Mouse (Mus musculus): Measurements from ENCODE around the gene Phlpp1.

Gene Phlpp1

GRCm38 (mm10) chr1:106171241-106172220 lies at the start of gene Phlpp1:
Phlpp1 (plus strand) TSS chr1:106171752.
- peak; percentile 99 to 100 for DNase-seq (ENCODE audit: low spot score in 2 of 2)

GRCm38 (mm10) chr1:106126601-106127000 lies 45.0 kb upstream of the Phlpp1 start:
- DNase-seq (ENCODE audit: low spot score in 2 of 2) = no peak

- no peak for DNase-seq (ENCODE audit: low spot score in 2 of 2)
Measured at GRCm38 (mm10) chr1:106131697-106132349, 39.7 kb upstream of the Phlpp1 start.

GRCm38 (mm10) chr1:106132350-106132700 lies 39.2 kb upstream of the Phlpp1 start:
- DNase-seq (ENCODE audit: low spot score in 2 of 2) = no peak

- no peak for DNase-seq (ENCODE audit: low spot score in 2 of 2)
Measured at GRCm38 (mm10) chr1:106138691-106139090, 32.9 kb upstream of the Phlpp1 start.

- DNase-seq (ENCODE audit: low spot score in 2 of 2) = no peak
Measured at GRCm38 (mm10) chr1:106139137-106139536, 32.4 kb upstream of the Phlpp1 start.

GRCm38 (mm10) chr1:106142010-106142409 lies 29.5 kb upstream of the Phlpp1 start:
- DNase-seq (ENCODE audit: low spot score in 2 of 2) = no peak

GRCm38 (mm10) chr1:106144534-106144933 lies 27.0 kb upstream of the Phlpp1 start:
- no peak for DNase-seq (ENCODE audit: low spot score in 2 of 2)

- DNase-seq (ENCODE audit: low spot score in 2 of 2) = no peak
Measured at GRCm38 (mm10) chr1:106145055-106145454, 26.5 kb upstream of the Phlpp1 start.

- DNase-seq (ENCODE audit: low spot score in 2 of 2) = no peak
Measured at GRCm38 (mm10) chr1:106145565-106146190, 25.9 kb upstream of the Phlpp1 start.

GRCm38 (mm10) chr1:106148386-106149380 lies 22.9 kb upstream of the Phlpp1 start:
- DNase-seq (ENCODE audit: low spot score in 2 of 2) = no peak

- DNase-seq (ENCODE audit: low spot score in 2 of 2) = peak; percentile 6 to 20
Measured at GRCm38 (mm10) chr1:106151846-106152245, 19.7 kb upstream of the Phlpp1 start.

- no peak for DNase-seq (ENCODE audit: low spot score in 2 of 2)
Measured at GRCm38 (mm10) chr1:106152742-106153141, 18.8 kb upstream of the Phlpp1 start.

- DNase-seq (ENCODE audit: low spot score in 2 of 2) = no peak
Measured at GRCm38 (mm10) chr1:106154590-106154989, 17.0 kb upstream of the Phlpp1 start.

GRCm38 (mm10) chr1:106155087-106155567 lies 16.4 kb upstream of the Phlpp1 start:
- no peak for DNase-seq (ENCODE audit: low spot score in 2 of 2)

GRCm38 (mm10) chr1:106155702-106156101 lies 15.8 kb upstream of the Phlpp1 start:
- no peak for DNase-seq (ENCODE audit: low spot score in 2 of 2)

GRCm38 (mm10) chr1:106157961-106158515 lies 13.5 kb upstream of the Phlpp1 start:
- no peak for DNase-seq (ENCODE audit: low spot score in 2 of 2)

- DNase-seq (ENCODE audit: low spot score in 2 of 2) = no peak
Measured at GRCm38 (mm10) chr1:106159667-106160066, 11.9 kb upstream of the Phlpp1 start.

GRCm38 (mm10) chr1:106160916-106161315 lies 10.6 kb upstream of the Phlpp1 start:
- no peak for DNase-seq (ENCODE audit: low spot score in 2 of 2)

GRCm38 (mm10) chr1:106162581-106162980 lies 9.0 kb upstream of the Phlpp1 start:
- no peak for DNase-seq (ENCODE audit: low spot score in 2 of 2)

- no peak for DNase-seq (ENCODE audit: low spot score in 2 of 2)
Measured at GRCm38 (mm10) chr1:106163401-106163800, 8.2 kb upstream of the Phlpp1 start.
